Mouse (Mus musculus): ENCODE data around the gene 4833427G06Rik. TPM values are rescaled to one million over a fixed set of nuclear protein-coding genes. Genes with fewer than 3 reads are reported as not detected.

4833427G06Rik gene
- total RNA-seq, 2 experiments from 2014 or later, result not detected

GRCm38 (mm10) chr9:51070801-51071200 is 31.1 kb downstream of the 4833427G06Rik start:
- no peak for DNase-seq (ENCODE audit: extremely low spot score in 1 of 2, low spot score in 1 of 2)

- no peak for DNase-seq (ENCODE audit: extremely low spot score in 1 of 2, low spot score in 1 of 2)
These were observed 33.7 kb downstream of the 4833427G06Rik start for GRCm38 (mm10) chr9:51068202-51068601.

- DNase-seq (ENCODE audit: extremely low spot score in 1 of 2, low spot score in 1 of 2), result no peak
These were observed 41.3 kb downstream of the 4833427G06Rik start, which contains the start of gene Btg4 for GRCm38 (mm10) chr9:51060601-51061000. Btg4 (plus strand) TSS chr9:51060901.

GRCm38 (mm10) chr9:51058951-51059521 is 42.8 kb downstream of the 4833427G06Rik start:
- DNase-seq (ENCODE audit: extremely low spot score in 1 of 2, low spot score in 1 of 2), result no peak

GRCm38 (mm10) chr9:51056360-51057324 is 45.2 kb downstream of the 4833427G06Rik start:
- no peak for DNase-seq (ENCODE audit: extremely low spot score in 1 of 2, low spot score in 1 of 2)

- no peak for DNase-seq (ENCODE audit: extremely low spot score in 1 of 2, low spot score in 1 of 2)
These were observed 49.7 kb downstream of the 4833427G06Rik start for GRCm38 (mm10) chr9:51052180-51052579.

- no peak for DNase-seq (ENCODE audit: extremely low spot score in 1 of 2, low spot score in 1 of 2)
These were observed 59.7 kb downstream of the 4833427G06Rik start for GRCm38 (mm10) chr9:51042136-51042535.

GRCm38 (mm10) chr9:51041491-51041980 is 60.3 kb downstream of the 4833427G06Rik start:
- no peak for DNase-seq (ENCODE audit: extremely low spot score in 1 of 2, low spot score in 1 of 2)

- no peak for DNase-seq (ENCODE audit: extremely low spot score in 1 of 2, low spot score in 1 of 2)
These were observed 68.9 kb downstream of the 4833427G06Rik start for GRCm38 (mm10) chr9:51032785-51033529.

GRCm38 (mm10) chr9:51032291-51032690 is 69.6 kb downstream of the 4833427G06Rik start:
- DNase-seq (ENCODE audit: extremely low spot score in 1 of 2, low spot score in 1 of 2), result no peak

GRCm38 (mm10) chr9:51031603-51032002 is 70.3 kb downstream of the 4833427G06Rik start:
- no peak for DNase-seq (ENCODE audit: extremely low spot score in 1 of 2, low spot score in 1 of 2)

Small RNA genes within 50 kb of the gene (microRNA-seq; reads per million reads assigned to microRNA genes)
- gene Mir34b (10.8 to 14.9 reads per million in 2 experiments), gene Mir34c (233 to 442 reads per million in 2 experiments)

Other genes with a start within 250 kb of the 4833427G06Rik start
- 10 to 100 TPM; 36.0 to 38.3 TPM for gene Sik2, start 93.0 kb downstream of the 4833427G06Rik start, total RNA-seq (2021)
- not detected for gene Btg4, start 41.2 kb downstream of the 4833427G06Rik start, total RNA-seq (2021)
- 1 to 10 TPM; 5.6 to 6.9 TPM for gene Layn, start 25.0 kb downstream of the 4833427G06Rik start, total RNA-seq (2021)
- not detected for gene Gm32742, start 63.4 kb upstream of the 4833427G06Rik start, total RNA-seq (2021)
- under 1 TPM in 1 of 2 experiments, not detected in 1; 0.10 TPM for gene Pou2af1, start 111.6 kb upstream of the 4833427G06Rik start, total RNA-seq (2021)
- 1 to 10 TPM in 1 of 2 experiments, under 1 TPM in 1; 0.57 to 1.2 TPM for gene Colca2, start 176.5 kb upstream of the 4833427G06Rik start, total RNA-seq (2021)
- not detected for gene 1810046K07Rik, start 226.8 kb upstream of the 4833427G06Rik start, total RNA-seq (2021)